Mouse (Mus musculus): ENCODE data around the gene Mgll.

DNA sequence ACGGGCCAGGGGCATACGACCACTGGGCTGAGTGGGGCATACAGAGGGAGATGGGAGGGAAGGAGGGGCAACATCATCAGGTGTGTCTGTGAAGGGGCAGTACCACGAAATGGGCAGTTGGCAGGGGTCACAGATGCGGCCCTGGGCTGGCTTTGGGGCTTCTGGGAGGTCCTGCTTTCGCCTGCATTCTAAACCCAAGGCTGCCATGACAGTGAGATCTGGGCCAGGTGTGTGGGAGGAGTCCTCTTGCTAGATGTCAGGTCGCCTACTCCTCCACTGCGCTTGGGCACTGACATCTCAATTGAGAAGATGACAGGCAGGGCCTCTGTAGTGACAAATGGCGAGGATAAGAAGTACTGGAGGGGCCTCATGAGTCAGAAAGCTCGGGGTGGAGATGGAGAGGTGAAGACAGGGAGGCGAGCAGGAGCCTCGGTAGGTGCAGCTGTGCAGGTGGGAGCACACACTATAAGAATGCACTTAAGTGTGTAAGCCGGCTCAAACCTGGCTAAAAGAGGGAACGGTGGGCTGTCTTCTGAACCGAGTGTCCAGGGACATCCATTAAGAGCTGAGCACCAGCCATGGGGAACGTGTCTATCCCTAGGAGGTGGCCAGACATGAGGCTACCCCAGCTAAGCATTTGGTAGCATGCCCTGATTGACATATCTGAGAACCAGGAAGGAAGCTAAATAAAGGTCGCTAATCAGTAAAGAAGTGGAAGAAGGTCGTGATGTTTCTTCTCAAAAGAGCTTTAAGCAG lies 37.6 kb downstream of the Mgll start:
- TF ChIP-seq NANOG (IDR thresholded peaks at IDR 0.05; ENCODE audit: borderline replicate concordance, low read length), result no peak
- no peak for TF ChIP-seq CTCF (conservative IDR thresholded peaks at IDR 0.05; ENCODE audit: low read length)
